Mouse (Mus musculus) CH12.LX (cell line): Measurements from ENCODE around the gene Vav1. TPM values are rescaled to one million over a fixed set of nuclear protein-coding genes. Genes with fewer than 3 reads are reported as not detected.

Experiments
- DNase-seq: peaks from one replicate; pipeline ENCODE4 v3.0.0-alpha.2; 2013; ENCODE audit errors: extremely low read depth
- H3K27ac ChIP-seq: 2 replicates; pipeline ENCODE4 v1.5.1; 2012; ENCODE audit warnings: low read depth, mild to moderate bottlenecking, control low read depth, moderate library complexity; ENCODE audit not compliant: insufficient read depth
- H3K27me3 ChIP-seq: replicated peaks from 2 replicates; pipeline ENCODE3; 2012; ENCODE audit warnings: inconsistent platforms
- H3K36me3 ChIP-seq, 2 experiments: replicated peaks in 1 of 2; 2 replicates each; pipeline versions ENCODE3 to v1.6.1; 2012; ENCODE audit warnings: inconsistent platforms in 1 of 2, low read length in 1 of 2, mild to moderate bottlenecking in 1 of 2, mixed read lengths in 1 of 2, moderate library complexity in 1 of 2; ENCODE audit not compliant: control insufficient read depth in 1 of 2, insufficient read depth in 1 of 2
- H3K4me1 ChIP-seq, 2 experiments: 2 replicates each; pipeline ENCODE4 v1.6.1; 2012; ENCODE audit warnings: inconsistent platforms in 1 of 2, moderate library complexity in 1 of 2; ENCODE audit not compliant: insufficient read depth in 2 of 2, control insufficient read depth in 1 of 2
- H3K4me2 ChIP-seq: 2 replicates; pipeline ENCODE4 v1.6.1; 2012; ENCODE audit warnings: low read depth, mild to moderate bottlenecking, control low read depth; ENCODE audit not compliant: poor library complexity, insufficient read depth, severe bottlenecking
- H3K4me3 ChIP-seq, 3 experiments: fragments of 150-350 bp in 1 of 3; sonication (generic) in 1 of 3; replicated peaks in 1 of 3; 2 replicates each; pipeline versions ENCODE3 to v1.5.1; 2011 to 2012; ENCODE audit warnings: low read depth in 2 of 3, low read length in 2 of 3, mild to moderate bottlenecking in 2 of 3, moderate library complexity in 2 of 3, control low read depth in 1 of 3, improper control_type of control experiment in 1 of 3, inconsistent platforms in 1 of 3, mixed read lengths in 1 of 3; ENCODE audit not compliant: poor library complexity in 1 of 3
- H3K79me2 ChIP-seq: replicated peaks from 2 replicates; pipeline ENCODE4 v1.6.1; 2012; ENCODE audit warnings: mild to moderate bottlenecking, moderate library complexity; ENCODE audit not compliant: control insufficient read depth, poor library complexity, insufficient read depth, severe bottlenecking; ENCODE audit errors: extremely low read depth
- H3K9ac ChIP-seq: 2 replicates; pipeline ENCODE4 v1.6.1; 2012; ENCODE audit warnings: low read depth, mild to moderate bottlenecking, control low read depth, moderate library complexity; ENCODE audit not compliant: insufficient read depth
- H3K9me3 ChIP-seq: replicated peaks from 2 replicates; pipeline ENCODE3; 2012; ENCODE audit warnings: low read length, inconsistent platforms, mixed read lengths
- BHLHE40 ChIP-seq: IDR thresholded peaks from 2 replicates; pipeline ENCODE4 v1.6.1; 2011; ENCODE audit warnings: mild to moderate bottlenecking, low read depth, low read length, improper control_type of control experiment
- E2F4 ChIP-seq: IDR thresholded peaks from 2 replicates; pipeline ENCODE4 v1.6.1; 2011; ENCODE audit warnings: low read depth, low read length, improper control_type of control experiment; ENCODE audit not compliant: insufficient replicate concordance
- ETS1 ChIP-seq: conservative IDR thresholded peaks from 2 replicates; pipeline ENCODE4 v1.6.1; 2012; ENCODE audit warnings: low read depth, mild to moderate bottlenecking, inconsistent platforms, low read length, improper control_type of control experiment, moderate library complexity
- HCFC1 ChIP-seq: IDR thresholded peaks from 2 replicates; pipeline ENCODE4 v1.6.1; 2012; ENCODE audit warnings: low read depth, mild to moderate bottlenecking, inconsistent platforms, low read length, improper control_type of control experiment
- IRF4 ChIP-seq: IDR thresholded peaks from 2 replicates; pipeline ENCODE4 v1.6.1; 2014; ENCODE audit warnings: low read depth, mild to moderate bottlenecking, inconsistent platforms, low read length, improper control_type of control experiment
- JUN ChIP-seq: IDR thresholded peaks from 2 replicates; pipeline ENCODE4 v1.6.1; 2011; ENCODE audit warnings: low read depth, mild to moderate bottlenecking, low read length, improper control_type of control experiment, moderate library complexity; ENCODE audit not compliant: insufficient read depth
- JUND ChIP-seq: conservative IDR thresholded peaks from 2 replicates; pipeline ENCODE4 v1.6.1; 2011; ENCODE audit warnings: low read depth, low read length, improper control_type of control experiment
- MAFK ChIP-seq: IDR thresholded peaks from 2 replicates; pipeline ENCODE4 v1.6.1; 2011; ENCODE audit warnings: low read length, improper control_type of control experiment; ENCODE audit not compliant: insufficient replicate concordance
- MAZ ChIP-seq: IDR thresholded peaks from 2 replicates; pipeline ENCODE4 v1.6.1; 2012; ENCODE audit warnings: low read depth, mild to moderate bottlenecking, inconsistent platforms, low read length, improper control_type of control experiment, moderate library complexity
- MEF2A ChIP-seq: IDR thresholded peaks from 2 replicates; pipeline ENCODE4 v1.6.1; 2014; ENCODE audit warnings: low read depth, mild to moderate bottlenecking, inconsistent platforms, low read length, improper control_type of control experiment, borderline replicate concordance
- MXI1 ChIP-seq: IDR thresholded peaks from 2 replicates; pipeline ENCODE4 v1.6.1; 2011; ENCODE audit warnings: mild to moderate bottlenecking, low read depth, low read length, improper control_type of control experiment
- NELFE ChIP-seq: IDR thresholded peaks from 2 replicates; pipeline ENCODE4 v1.6.1; 2011; ENCODE audit warnings: low read depth, low read length, improper control_type of control experiment
- POLR2A ChIP-seq: IDR thresholded peaks from 2 replicates; pipeline ENCODE4 v1.6.1; 2011; ENCODE audit warnings: low read depth, mild to moderate bottlenecking, improper control_type of control experiment, low read length
- POLR2AphosphoS2 ChIP-seq: IDR thresholded peaks from 2 replicates; pipeline ENCODE4 v1.6.1; 2011; ENCODE audit warnings: low read depth, low read length, improper control_type of control experiment
- RAD21 ChIP-seq: IDR thresholded peaks from 2 replicates; pipeline ENCODE4 v1.6.1; 2011; ENCODE audit warnings: low read depth, mild to moderate bottlenecking, low read length, improper control_type of control experiment, moderate library complexity
- SMC3 ChIP-seq: IDR thresholded peaks from 2 replicates; pipeline ENCODE4 v1.6.1; 2011; ENCODE audit warnings: low read depth, low read length, improper control_type of control experiment
- TBP ChIP-seq: conservative IDR thresholded peaks from 2 replicates; pipeline ENCODE4 v1.6.1; 2011; ENCODE audit warnings: low read depth, low read length, improper control_type of control experiment
- TCF12 ChIP-seq: IDR thresholded peaks from 2 replicates; pipeline ENCODE4 v1.6.1; 2014; ENCODE audit warnings: low read depth, mild to moderate bottlenecking, inconsistent platforms, low read length, improper control_type of control experiment
- USF2 ChIP-seq: conservative IDR thresholded peaks from 2 replicates; pipeline ENCODE4 v1.6.1; 2011; ENCODE audit warnings: low read depth, low read length, improper control_type of control experiment
- ZC3H11A ChIP-seq: IDR thresholded peaks from 2 replicates; pipeline ENCODE4 v1.6.1; 2012; ENCODE audit warnings: low read depth, mild to moderate bottlenecking, inconsistent platforms, low read length, improper control_type of control experiment
- ZKSCAN1 ChIP-seq: IDR thresholded peaks from 2 replicates; pipeline ENCODE4 v1.6.1; 2012; ENCODE audit warnings: low read depth, inconsistent platforms, low read length, improper control_type of control experiment, borderline replicate concordance
- dilution Hi-C: fragments of 300-500 bp; cut with MboI; formaldehyde crosslinking; loops from 2 replicates; pipeline ENCODE4 v1.14.3; 2020; ENCODE audit warnings: low sequenced_read_pairs; ENCODE audit not compliant: extremely low pct_unique_long_range_greater_than_20kb, extremely low pct_ligation_motif_present
- in situ Hi-C: fragments of 300-500 bp; cut with MboI; formaldehyde crosslinking; loops from 3 replicates; pipeline ENCODE4 v1.14.3; 2019; ENCODE audit warnings: low sequenced_read_pairs, low pct_ligation_motif_present, low pct_unique_long_range_greater_than_20kb, mixed read lengths
- polyA plus RNA-seq: library from polyadenylated mRNA; unstranded; fragments of >175 nt; gene quantifications from 2 replicates; pipeline ENCODE4 v1.2.1, GENCODE M21; 2012; ENCODE audit warnings: low read depth; ENCODE audit not compliant: insufficient read length
- total RNA-seq, 2 experiments: library from RNA; depleted of rRNA; stranded (reverse); fragments of 300-350 nt in 1 of 2; fragments of >200 nt in 1 of 2; gene quantifications; 2 replicates each; pipeline ENCODE4 v1.2.3; 2012 to 2014

Gene Vav1
- total and polyA plus RNA-seq, 3 experiments, result 60.3 to 90.9 (median 84.3) TPM

GRCm38 (mm10) chr17:57253306-57253705, 25.6 kb upstream of the Vav1 start:
- no peak for DNase-seq
- Histone ChIP-seq H3K9me3 (no peaks in the 10 kb centered on the region), H3K4me1 (peaks cover 8 to 26% of the 10 kb centered on the region in 2 experiments), H3K27me3 (no peaks in the 10 kb centered on the region), H3K27ac (no peak overlapping the region), H3K4me3 (no peak overlapping the region), H3K4me2 (no peak overlapping the region), H3K9ac (no peak overlapping the region), H3K36me3 (peaks cover 34 to 69% of the 10 kb centered on the region in 2 experiments), H3K79me2 (no peaks in the 10 kb centered on the region)
- no peak for TF ChIP-seq MXI1
- no peak for TF ChIP-seq BHLHE40
- no peak for TF ChIP-seq SMC3
- TF ChIP-seq RAD21, result no peak
- TF ChIP-seq POLR2AphosphoS2, result no peak
- no peak for TF ChIP-seq JUND
- in situ Hi-C loops (no loop called here), dilution Hi-C loops (no loop called here)

GRCm38 (mm10) chr17:57255354-57255753, 23.5 kb upstream of the Vav1 start:
- H3K27ac ChIP-seq, result no peak overlapping the region
- DNase-seq, result no peak
- TF ChIP-seq E2F4 (no peak), IRF4 (no peak), ZKSCAN1 (no peak), MXI1 (no peak), TBP (no peak), MAZ (no peak), HCFC1 (no peak), POLR2A (no peak), TCF12 (no peak), ETS1 (no peak), MEF2A (no peak), MAFK (no peak), JUN (no peak), ZC3H11A (no peak), NELFE (no peak), USF2 (no peak)
- no peak overlapping the region for H3K4me3 ChIP-seq
- peaks cover 4 to 18% of the 10 kb centered on the region in 2 experiments for H3K4me1 ChIP-seq
- no peaks in the 10 kb centered on the region for H3K9me3 ChIP-seq
- dilution Hi-C loops, result no loop called here
- peaks cover 37 to 89% of the 10 kb centered on the region in 2 experiments for H3K36me3 ChIP-seq
- H3K27me3 ChIP-seq, result no peaks in the 10 kb centered on the region
- in situ Hi-C loops, result no loop called here
- H3K9ac ChIP-seq, result no peak overlapping the region
- H3K79me2 ChIP-seq, result no peaks in the 10 kb centered on the region
- no peak overlapping the region for H3K4me2 ChIP-seq
